Mouse (Mus musculus) ovary, adult 2 months (tissue): Measurements from ENCODE around the gene Ppdpf. TPM values are rescaled to one million over a fixed set of nuclear protein-coding genes. Genes with fewer than 3 reads are reported as not detected.

Experiments
- polyA plus RNA-seq: library from polyadenylated mRNA; depleted of rRNA; stranded (reverse); fragments of >200 nt; gene quantifications from 2 replicates; pipeline ENCODE4 v1.2.3, GENCODE M21; 2012; rRNA removed

Ppdpf gene
- 126 and 156 TPM in 2 replicates for polyA plus RNA-seq

GRCm38 (mm10) chr2:181187121-181188000 is at the start of gene Ppdpf:
Gene Ppdpf (plus strand): TSS chr2:181187247.

GRCm38 (mm10) chr2:181156248-181157121 is 30.6 kb upstream of the Ppdpf start, which contains the start of gene Eef1a2:
Gene Eef1a2 (minus strand): TSS chr2:181157014.

GRCm38 (mm10) chr2:181202422-181202821 is 15.4 kb downstream of the Ppdpf start, which contains the start of gene Ptk6:
Gene Ptk6 (minus strand): TSS chr2:181202789.

GRCm38 (mm10) chr2:181213021-181213445 is 26.0 kb downstream of the Ppdpf start, which contains the start of gene Srms:
Gene Srms (minus strand): TSS chr2:181213185.

DNA sequence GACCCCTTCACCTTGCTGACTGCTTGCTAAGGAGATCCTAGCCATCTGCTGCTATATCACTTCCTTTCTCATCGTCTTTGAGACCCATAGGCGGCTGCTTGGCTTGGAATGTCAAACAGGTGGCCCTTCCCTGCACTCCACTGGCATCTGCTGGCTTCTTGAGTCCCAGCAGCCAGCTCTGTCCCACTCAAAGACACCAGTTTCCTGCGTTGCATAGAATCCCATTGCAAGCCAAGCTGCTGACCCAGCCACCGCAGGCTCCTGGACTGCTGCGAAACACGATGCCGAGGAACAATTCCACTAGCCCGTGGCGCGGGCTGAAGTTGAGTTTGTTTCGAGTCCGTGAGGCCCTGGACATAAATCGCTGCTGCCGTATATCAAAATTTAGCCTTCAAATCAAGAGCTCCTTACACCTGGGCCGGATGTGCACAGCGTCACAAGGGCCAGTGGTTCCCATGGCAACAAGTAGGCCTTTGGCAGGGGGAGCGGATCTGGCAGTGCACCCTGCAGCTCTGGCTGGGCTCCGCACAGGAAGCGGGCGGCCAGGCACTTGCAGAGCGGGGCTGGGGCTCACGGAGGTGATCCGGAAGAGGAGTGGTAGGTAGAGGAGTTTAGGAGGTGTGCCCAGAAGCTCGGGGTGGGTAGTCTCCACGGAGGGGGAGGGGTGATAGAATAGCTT is 32.6 kb downstream of the Ppdpf start, which contains the start of gene Fndc11:
Fndc11 (plus strand) TSS at position 476 of the 679 bp plus-strand sequence.

Other genes with a start within 250 kb of the Ppdpf start
- 22.7 and 25.8 TPM in 2 replicates for gene Nkain4, start 232.5 kb upstream of the Ppdpf start, polyA plus RNA-seq
- 84.7 and 89.5 TPM in 2 replicates for gene Arfgap1, start 220.0 kb upstream of the Ppdpf start, polyA plus RNA-seq
- gene Col20a1, start 200.7 kb upstream of the Ppdpf start, polyA plus RNA-seq = 6.5 and 8.9 TPM in 2 replicates
- gene Chrna4, start 143.7 kb upstream of the Ppdpf start, polyA plus RNA-seq = 3.5 and 4.2 TPM in 2 replicates
- 0.19 TPM in 1 of 2 replicates, not detected in the other for gene Kcnq2, start 51.9 kb upstream of the Ppdpf start, polyA plus RNA-seq
- gene Eef1a2, start 30.2 kb upstream of the Ppdpf start, polyA plus RNA-seq = 0.16 and 0.44 TPM in 2 replicates
- gene Ptk6, start 15.5 kb downstream of the Ppdpf start, polyA plus RNA-seq = 0.07 and 0.08 TPM in 2 replicates
- gene Srms, start 25.9 kb downstream of the Ppdpf start, polyA plus RNA-seq = 0.56 and 1.00 TPM in 2 replicates
- 1.4 and 1.8 TPM in 2 replicates for gene Fndc11, start 32.8 kb downstream of the Ppdpf start, polyA plus RNA-seq
- 28.3 and 34.1 TPM in 2 replicates for gene Helz2, start 54.8 kb downstream of the Ppdpf start, polyA plus RNA-seq
- 31.8 and 32.4 TPM in 2 replicates for gene Gmeb2, start 100.8 kb downstream of the Ppdpf start, polyA plus RNA-seq
- gene Stmn3, start 127.3 kb downstream of the Ppdpf start, polyA plus RNA-seq = 0.36 TPM in 1 of 2 replicates, not detected in the other
- gene Rtel1, start 132.5 kb downstream of the Ppdpf start, polyA plus RNA-seq = 53.9 and 70.8 TPM in 2 replicates
- 71.1 and 77.7 TPM in 2 replicates for gene Zgpat, start 177.7 kb downstream of the Ppdpf start, polyA plus RNA-seq
- 36.7 and 46.0 TPM in 2 replicates for gene Arfrp1, start 178.2 kb downstream of the Ppdpf start, polyA plus RNA-seq
- 191 and 210 TPM in 2 replicates for gene Lime1, start 192.8 kb downstream of the Ppdpf start, polyA plus RNA-seq